Mouse (Mus musculus): ENCODE results near the gene Vav3.

The Vav3 gene

DNA sequence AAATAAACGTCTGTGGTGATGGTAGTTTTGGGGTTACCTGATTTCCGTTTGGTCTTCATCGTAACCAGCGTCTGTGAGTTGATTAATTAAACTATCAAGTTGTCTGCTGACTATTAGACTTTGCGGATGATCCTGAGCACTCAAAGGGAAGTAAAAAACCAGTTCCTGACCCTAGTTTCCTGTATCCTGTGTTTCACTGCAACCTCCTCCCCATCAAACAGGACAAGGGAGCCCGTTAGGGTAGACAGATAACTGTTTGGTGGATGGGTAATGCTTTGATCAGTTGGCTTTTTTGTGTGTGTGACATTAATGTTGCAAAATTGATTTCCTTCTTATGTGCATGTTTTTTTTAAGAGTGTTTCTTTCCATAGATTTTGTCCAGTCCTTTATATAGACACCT, 12.2 kb downstream of the Vav3 start:
- DNase-seq (ENCODE audit: low read depth) = no peak

- no peak for DNase-seq (ENCODE audit: low read depth)
Measured at GRCm38 (mm10) chr3:109353814-109354213, 13.4 kb downstream of the Vav3 start.

GRCm38 (mm10) chr3:109355158-109355557, 14.7 kb downstream of the Vav3 start:
- no peak for DNase-seq (ENCODE audit: low read depth)

- DNase-seq (ENCODE audit: low read depth) = peak; percentile 74
Measured at GRCm38 (mm10) chr3:109360746-109361145, 20.3 kb downstream of the Vav3 start.

DNA sequence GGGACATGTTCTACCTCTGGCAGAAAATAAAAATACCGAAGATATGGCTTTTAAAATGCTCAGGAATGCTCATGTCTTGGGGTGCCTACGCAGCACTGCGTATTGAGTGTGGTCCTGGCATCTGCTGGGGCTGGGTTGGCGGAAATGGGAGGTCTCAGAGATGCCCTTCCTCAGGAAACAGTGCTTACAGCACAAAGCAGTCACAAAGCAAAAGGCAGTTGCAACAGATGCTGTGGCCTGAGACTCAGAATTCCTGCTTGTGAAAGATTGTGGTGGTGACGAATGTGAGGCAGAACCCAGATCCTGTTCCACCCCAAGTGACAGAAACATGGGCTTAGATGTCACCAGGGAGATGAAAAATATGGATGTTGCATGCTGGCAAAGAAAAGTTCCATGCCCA, 21.4 kb downstream of the Vav3 start:
- peak; percentile 97 for DNase-seq (ENCODE audit: low read depth)

DNA sequence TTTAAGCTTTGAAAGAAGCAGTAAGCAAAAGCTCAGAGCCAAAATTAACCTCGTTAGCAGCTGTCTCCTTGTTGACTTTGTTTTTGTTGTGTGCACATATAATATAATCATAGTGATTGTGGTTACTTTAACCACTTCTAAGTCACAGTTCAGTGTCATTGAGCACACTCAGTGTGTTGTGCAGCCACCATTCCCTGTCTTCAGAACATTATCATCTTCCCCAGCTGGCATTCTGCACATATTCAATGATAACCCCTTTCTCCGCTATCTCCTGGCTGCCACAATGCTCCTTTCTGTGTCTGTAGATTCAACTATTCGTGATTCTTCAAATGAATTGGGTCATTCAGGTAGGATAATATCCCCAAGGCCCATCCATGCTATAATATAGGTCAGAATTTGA, 21.9 kb downstream of the Vav3 start:
- DNase-seq (ENCODE audit: low read depth) = no peak

DNA sequence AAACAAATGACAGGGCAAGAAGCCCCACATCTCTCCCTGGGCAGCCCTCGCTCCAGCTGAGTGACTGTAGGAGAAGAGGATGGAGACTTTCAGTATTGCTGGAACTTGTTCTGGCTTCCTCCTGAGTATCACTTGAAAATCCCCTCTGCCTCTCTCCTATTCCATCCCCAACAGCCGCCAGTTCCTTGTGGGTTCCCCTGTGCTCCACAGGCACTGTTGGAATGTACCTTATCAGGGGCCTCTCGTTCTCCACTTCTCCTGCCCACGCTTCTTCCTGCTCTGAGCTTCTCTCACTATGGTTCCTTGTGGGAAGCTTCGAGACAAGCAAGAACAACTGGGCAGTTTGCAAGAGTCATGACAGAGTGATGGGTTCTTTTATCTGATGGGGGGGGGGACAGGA, 23.1 kb downstream of the Vav3 start:
- no peak for DNase-seq (ENCODE audit: low read depth)

DNA sequence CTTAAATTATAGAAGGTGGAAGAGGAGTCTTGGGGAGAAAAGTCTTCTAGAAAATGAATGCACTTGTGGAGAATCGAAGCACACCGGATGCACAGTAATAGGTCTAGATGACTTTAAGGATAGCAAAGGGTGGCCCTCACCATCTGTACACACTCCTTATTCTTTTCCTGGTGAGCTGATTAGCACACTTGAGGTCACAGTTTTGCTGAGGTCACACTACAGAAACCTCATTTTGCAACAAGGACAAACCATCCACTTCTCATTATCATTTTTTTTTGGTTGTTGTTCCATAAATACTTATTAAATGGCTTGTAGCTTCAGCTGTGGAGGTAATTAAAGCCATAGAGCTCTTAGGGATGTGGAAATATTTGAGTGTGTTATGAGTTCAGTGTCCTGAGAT, 25.4 kb downstream of the Vav3 start:
- DNase-seq (ENCODE audit: low read depth) = peak; percentile 48

DNA sequence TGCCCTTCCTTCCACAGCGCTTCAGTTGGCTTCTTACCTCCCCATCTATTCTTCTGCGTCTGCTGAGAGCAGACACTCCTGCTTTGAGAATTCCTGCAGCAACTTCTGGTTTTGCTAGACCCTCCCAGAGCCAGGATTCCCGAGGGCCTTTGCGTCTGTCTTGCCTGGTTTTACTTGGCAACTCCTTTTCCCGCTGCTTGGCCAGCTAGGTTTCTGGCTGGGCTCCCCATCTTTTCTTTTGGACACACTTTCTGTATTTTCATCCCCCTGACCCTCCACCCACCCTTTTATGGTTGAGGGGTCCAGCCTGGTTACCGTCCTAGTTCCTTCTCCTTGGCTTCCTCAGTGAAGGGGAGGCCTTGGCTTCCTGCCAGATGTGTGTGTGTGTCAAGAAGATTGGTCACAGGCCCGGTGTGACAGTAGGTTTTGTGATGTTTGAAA, 26.0 kb downstream of the Vav3 start:
- DNase-seq (ENCODE audit: low read depth) = peak; percentile 57

- DNase-seq (ENCODE audit: low read depth) = peak; percentile 57
Measured at GRCm38 (mm10) chr3:109368383-109369289, 28.2 kb downstream of the Vav3 start.

GRCm38 (mm10) chr3:109371576-109371975, 31.1 kb downstream of the Vav3 start:
- DNase-seq (ENCODE audit: low read depth) = no peak

DNA sequence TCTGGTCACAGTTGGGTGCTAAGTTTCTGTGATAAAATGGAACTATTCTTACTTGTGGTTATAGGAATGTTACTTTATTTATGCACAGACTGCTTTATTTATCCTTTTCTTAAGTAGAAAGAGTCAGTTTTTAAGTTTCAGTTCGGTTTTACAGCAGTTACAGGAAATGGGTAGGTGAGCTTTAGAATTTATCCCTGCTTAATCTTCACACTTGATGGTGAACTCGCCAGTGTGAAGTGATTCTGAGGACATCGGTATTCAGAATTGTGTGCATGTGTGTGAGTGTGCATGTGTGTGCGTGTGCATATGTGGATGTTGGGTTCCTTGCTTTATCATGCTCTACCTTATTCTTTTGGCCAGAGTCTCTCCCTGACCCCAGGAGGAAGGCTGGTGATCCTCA, 32.2 kb downstream of the Vav3 start:
- no peak for DNase-seq (ENCODE audit: low read depth)

DNA sequence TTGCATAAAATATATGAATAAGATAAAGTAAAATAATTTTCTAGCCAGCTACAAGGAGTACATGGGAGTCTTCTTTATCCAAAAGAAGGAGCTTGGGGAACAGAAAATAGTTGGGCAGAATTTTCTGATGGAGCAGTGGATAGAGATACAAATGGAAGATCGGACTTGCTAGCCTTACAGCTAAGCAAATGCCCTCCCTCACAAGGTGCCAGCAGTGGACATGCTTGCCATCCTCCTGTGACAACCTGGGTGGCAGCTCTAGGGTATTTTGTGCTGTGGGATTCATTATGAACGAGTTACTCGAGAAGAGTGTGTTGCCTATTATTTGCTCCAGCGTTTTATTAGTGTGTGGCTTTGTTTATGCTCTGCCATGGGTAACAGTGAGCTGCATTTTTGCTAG, 37.8 kb downstream of the Vav3 start:
- DNase-seq (ENCODE audit: low read depth) = no peak

DNA sequence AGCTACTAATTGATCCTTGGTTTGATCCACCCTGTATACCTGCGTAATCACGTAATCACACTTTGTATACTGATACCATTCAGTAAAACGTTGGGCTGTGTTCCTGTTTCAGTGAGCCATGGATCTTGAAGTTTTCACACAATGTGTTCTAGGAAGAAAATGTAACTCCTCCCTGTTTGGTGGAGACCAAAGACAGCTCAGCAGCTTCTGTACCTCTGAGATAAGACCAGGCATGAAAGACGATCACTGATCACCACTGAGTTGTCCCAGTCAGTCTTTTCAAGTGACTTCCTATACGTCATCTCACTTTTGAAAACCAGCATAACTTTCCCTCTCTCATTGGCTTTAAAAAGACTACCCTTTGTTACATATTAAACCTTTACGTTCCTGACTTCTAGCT, 38.2 kb downstream of the Vav3 start:
- peak; percentile 57 for DNase-seq (ENCODE audit: low read depth)

DNA sequence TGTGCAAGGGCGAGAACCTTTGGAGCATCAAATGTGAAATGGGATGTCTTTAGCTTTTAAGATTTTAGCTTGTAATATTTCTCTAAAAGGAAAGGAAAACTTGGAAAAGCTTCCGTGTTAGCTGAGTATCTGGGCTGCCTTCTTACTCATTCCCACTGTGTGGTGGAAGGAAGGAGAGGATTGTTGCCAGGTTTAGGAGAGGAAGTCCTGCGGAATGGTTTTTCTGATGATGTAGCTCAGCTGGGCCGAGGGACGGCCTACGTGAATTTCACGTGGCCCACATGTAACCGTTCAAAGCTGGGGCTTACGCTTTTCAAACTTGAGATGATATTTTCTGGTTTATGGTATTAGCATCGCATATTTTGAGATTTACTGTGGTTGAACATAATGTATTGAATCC, 48.3 kb downstream of the Vav3 start:
- no peak for DNase-seq (ENCODE audit: low read depth)

DNA sequence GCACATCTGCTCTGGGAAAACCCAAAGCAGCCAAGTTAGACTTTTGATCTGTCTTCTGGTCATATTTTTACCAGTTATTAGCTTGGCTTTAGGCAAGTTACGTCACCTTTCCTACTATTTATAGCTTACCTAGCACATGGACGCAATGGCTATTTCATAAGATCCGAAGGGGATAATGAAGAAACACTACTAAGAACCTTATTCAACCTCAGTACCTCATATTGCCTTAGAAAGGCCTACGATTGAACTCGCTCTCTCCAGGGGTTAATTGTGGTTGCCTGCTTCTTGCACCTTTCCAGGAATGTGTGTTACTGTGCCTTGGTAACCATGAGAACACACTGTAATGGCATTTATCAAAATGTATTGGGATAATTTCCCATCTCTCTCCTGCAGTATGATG, 61.1 kb downstream of the Vav3 start:
- no peak for DNase-seq (ENCODE audit: low read depth)

DNA sequence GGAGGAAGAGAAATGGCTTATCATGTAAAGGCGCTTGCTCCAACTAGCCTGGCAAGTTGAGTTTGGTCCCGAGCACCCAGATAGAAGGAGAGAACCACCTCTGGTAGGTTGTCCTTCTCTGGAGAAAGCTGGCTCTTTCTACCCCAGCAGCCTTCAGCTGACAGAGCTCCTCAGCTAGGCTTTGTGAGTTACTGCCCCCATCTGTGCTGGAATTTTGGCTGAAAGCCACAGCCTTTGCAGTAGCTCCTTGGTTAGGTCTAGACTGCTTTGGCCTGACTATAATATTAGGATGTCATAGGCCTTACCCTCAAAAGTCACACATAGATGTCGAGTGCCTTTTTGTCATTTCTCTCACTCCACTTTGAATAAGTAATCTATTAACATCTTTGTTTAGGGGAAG, 70.8 kb downstream of the Vav3 start:
- no peak for DNase-seq (ENCODE audit: low read depth)

GRCm38 (mm10) chr3:109420403-109420802, 80.0 kb downstream of the Vav3 start:
- no peak for DNase-seq (ENCODE audit: low read depth)

- no peak for DNase-seq (ENCODE audit: low read depth)
Measured at GRCm38 (mm10) chr3:109421019-109421418, 80.6 kb downstream of the Vav3 start.

DNA sequence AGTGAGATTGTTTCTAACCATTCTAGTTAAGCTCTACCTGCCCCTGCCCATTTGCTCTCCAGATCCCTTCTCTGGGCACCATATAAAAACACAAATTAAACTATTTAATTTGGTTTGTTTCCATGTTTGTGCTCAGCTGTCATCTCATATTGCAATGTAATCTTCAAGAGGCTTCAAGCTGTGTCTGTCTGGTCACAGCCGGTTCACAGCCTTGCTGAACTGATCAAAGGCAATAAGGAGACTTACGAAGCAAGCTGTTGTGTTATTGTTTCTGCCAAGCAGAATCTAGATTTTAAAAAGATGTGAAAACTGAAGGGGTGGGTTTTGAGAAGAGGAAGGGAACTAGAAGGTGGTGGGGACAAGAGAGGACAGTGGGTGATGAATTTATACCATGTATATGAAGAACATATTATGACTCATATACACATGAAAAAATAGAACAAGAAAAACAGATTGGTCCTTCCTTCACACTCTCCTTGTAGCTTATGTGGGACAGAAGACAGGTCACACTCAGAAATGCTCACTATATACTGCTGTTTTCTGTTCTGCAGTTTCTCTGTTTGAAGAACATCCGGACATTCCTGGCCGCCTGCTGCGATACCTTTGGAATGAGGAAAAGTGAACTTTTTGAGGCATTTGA, 83.1 kb downstream of the Vav3 start:
- DNase-seq (ENCODE audit: low read depth) = no peak

DNA sequence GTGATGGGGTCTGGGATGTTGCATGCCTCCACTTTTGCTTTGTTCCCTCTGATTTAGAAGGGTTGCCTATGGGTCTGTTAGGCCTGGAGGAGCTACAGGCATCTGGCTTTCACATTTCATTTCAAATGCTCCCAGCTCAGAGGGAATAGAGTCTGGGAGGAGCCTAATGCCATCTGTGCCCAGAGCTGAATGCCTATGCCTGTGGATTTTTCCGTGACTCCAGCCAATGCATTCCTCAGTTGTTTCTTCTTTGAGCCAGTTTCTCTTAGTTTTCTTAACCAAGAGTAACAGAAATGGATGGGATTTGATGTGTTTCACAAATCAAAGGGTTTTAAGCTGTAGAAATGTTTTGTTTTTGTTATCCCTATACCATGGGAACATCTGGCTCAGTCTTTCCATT, 90.8 kb downstream of the Vav3 start:
- no peak for DNase-seq (ENCODE audit: low read depth)

- no peak for DNase-seq (ENCODE audit: low read depth)
Measured at GRCm38 (mm10) chr3:109438552-109438951, 98.1 kb downstream of the Vav3 start.

- peak; percentile 54 for DNase-seq (ENCODE audit: low read depth)
Measured at GRCm38 (mm10) chr3:109439253-109439652, 98.8 kb downstream of the Vav3 start.

GRCm38 (mm10) chr3:109440001-109440400, 99.5 kb downstream of the Vav3 start:
- no peak for DNase-seq (ENCODE audit: low read depth)
